In the genomic region with DNA sequence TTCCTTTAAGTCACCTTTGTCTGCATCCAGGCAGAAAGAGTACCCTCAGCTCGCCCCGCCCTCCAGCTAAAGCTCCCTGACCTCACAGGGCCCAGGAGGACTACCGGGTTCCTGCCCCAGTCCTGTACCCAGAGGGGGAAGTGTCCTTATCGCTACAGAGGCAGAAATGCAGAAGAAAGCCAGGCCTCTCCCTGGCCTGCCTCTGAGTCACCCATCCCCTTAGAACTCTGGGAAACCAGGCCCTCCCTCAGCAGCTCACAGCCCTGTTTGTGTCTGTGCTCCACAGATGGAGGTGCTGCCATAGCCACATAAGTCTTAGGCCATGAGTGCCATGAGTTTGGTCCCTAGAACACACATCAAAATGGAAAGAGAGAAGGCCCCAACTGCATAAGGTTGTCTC, we compare ENCODE assay signal across 8 mouse cellular contexts. TPM values are rescaled to one million over a fixed set of nuclear protein-coding genes. Genes with fewer than 3 reads are reported as not detected.
DNase-seq lines count a peak whose midpoint lies in the region; ATAC-seq lines count a peak whose summit lies in the region.

No protein-coding gene starts in this region.

- H3K9ac ChIP-seq in hindbrain, embryonic 16.5 days (ENCODE audit: low read depth, low read length): no peak overlapping the region
- no peak overlapping the region for H3K9ac ChIP-seq in hindbrain, embryonic 13.5 days
- H3K9ac ChIP-seq in intestine, embryonic 14.5 days (ENCODE audit: low read length): no peak overlapping the region
- H3K9ac ChIP-seq in hindbrain, embryonic 12.5 days: no peak overlapping the region

- no peaks in the 10 kb centered on the region for H3K27me3 ChIP-seq in hindbrain, embryonic 16.5 days (replicated peaks; ENCODE audit: control insufficient read depth, insufficient read depth, low read length)
- H3K27me3 ChIP-seq in hindbrain, embryonic 13.5 days: no peaks in the 10 kb centered on the region
- H3K27me3 ChIP-seq in intestine, embryonic 14.5 days (replicated peaks; ENCODE audit: control insufficient read depth, insufficient read depth, low read length): no peaks in the 10 kb centered on the region
- H3K27me3 ChIP-seq in hindbrain, embryonic 12.5 days: no peaks in the 10 kb centered on the region

- peak; percentile 41; the same call in 1 of the 2 replicates for ATAC-seq in hindbrain, embryonic 16.5 days
- ATAC-seq in hindbrain, embryonic 13.5 days (ENCODE audit: low FRiP score): no peak
- peak; percentile 61; the same call in 1 of the 2 replicates for ATAC-seq in intestine, embryonic 14.5 days (replicated peaks; ENCODE audit: low FRiP score, low TSS enrichment, low read depth)
- peak; percentile 99 for ATAC-seq in monocyte, adult 5-6 weeks (replicated peaks; ENCODE audit: insufficient number of reproducible peaks, low FRiP score, low TSS enrichment, poor library complexity, severe bottlenecking)
- no peak for ATAC-seq in hindbrain, embryonic 12.5 days (ENCODE audit: low FRiP score)

- H3K4me3 ChIP-seq in hindbrain, embryonic 16.5 days (ENCODE audit: low read length): no peak overlapping the region
- no peak overlapping the region for H3K4me3 ChIP-seq in hindbrain, embryonic 13.5 days
- no peak overlapping the region for H3K4me3 ChIP-seq in intestine, embryonic 14.5 days (ENCODE audit: low read depth, low read length)
- no peak overlapping the region for H3K4me3 ChIP-seq in hindbrain, embryonic 12.5 days

- no peak overlapping the region for H3K27ac ChIP-seq in hindbrain, embryonic 16.5 days (ENCODE audit: low read depth, low read length)
- H3K27ac ChIP-seq in hindbrain, embryonic 13.5 days: no peak overlapping the region
- peak overlapping the region; percentile 43; the same call in 1 of the 2 replicates for H3K27ac ChIP-seq in intestine, embryonic 14.5 days (ENCODE audit: low read depth)
- H3K27ac ChIP-seq in hindbrain, embryonic 12.5 days: no peak overlapping the region

- no peaks in the 10 kb centered on the region for H3K4me1 ChIP-seq in hindbrain, embryonic 16.5 days (ENCODE audit: control insufficient read depth, insufficient read depth, low read depth, low read length)
- no peaks in the 10 kb centered on the region for H3K4me1 ChIP-seq in hindbrain, embryonic 13.5 days (replicated peaks)
- H3K4me1 ChIP-seq in intestine, embryonic 14.5 days (replicated peaks; ENCODE audit: control insufficient read depth, insufficient read depth, low read length): no peaks in the 10 kb centered on the region
- H3K4me1 ChIP-seq in hindbrain, embryonic 12.5 days: no peaks in the 10 kb centered on the region

- peak; percentile 52 for DNase-seq in brain, adult 2 months (ENCODE audit: low read depth, low spot score)
- no peak for DNase-seq in intestine, embryonic 14.5 days (ENCODE audit: low spot score)
- DNase-seq in embryo, embryonic 10.5 days (ENCODE audit: low spot score): no peak
- no peak for DNase-seq in layer of hippocampus, postnatal 36 days

- H3K36me3 ChIP-seq in hindbrain, embryonic 16.5 days (ENCODE audit: control insufficient read depth, insufficient read depth, low read length): no peaks in the 10 kb centered on the region
- H3K36me3 ChIP-seq in hindbrain, embryonic 13.5 days: peaks cover 8% of the 10 kb centered on the region
- H3K36me3 ChIP-seq in intestine, embryonic 14.5 days (ENCODE audit: control insufficient read depth, insufficient read depth, low read length): no peaks in the 10 kb centered on the region
- 0 out of 2 replicates have a peak, but pooled peaks cover 7% of the 10 kb centered on the region for H3K36me3 ChIP-seq in hindbrain, embryonic 12.5 days

- 67% methylated on average over 4 of the region's 4 CpGs for WGBS in hindbrain, embryonic 16.5 days
- 70% methylated on average over 4 of the region's 4 CpGs for WGBS in hindbrain, embryonic 13.5 days
- 44% methylated on average over 4 of the region's 4 CpGs for WGBS in intestine, embryonic 14.5 days
- 75% methylated on average over 4 of the region's 4 CpGs for WGBS in hindbrain, embryonic 12.5 days

- no peak overlapping the region for H3K4me2 ChIP-seq in hindbrain, embryonic 16.5 days (ENCODE audit: low read length)
- no peak overlapping the region for H3K4me2 ChIP-seq in hindbrain, embryonic 13.5 days
- no peak overlapping the region for H3K4me2 ChIP-seq in intestine, embryonic 14.5 days (ENCODE audit: low read length)
- H3K4me2 ChIP-seq in hindbrain, embryonic 12.5 days (replicated peaks): no peak overlapping the region

- no peaks in the 10 kb centered on the region for H3K9me3 ChIP-seq in hindbrain, embryonic 16.5 days (ENCODE audit: control insufficient read depth, low read length)
- H3K9me3 ChIP-seq in hindbrain, embryonic 13.5 days: no peaks in the 10 kb centered on the region
- 0 out of 2 replicates have a peak, but pooled peaks cover 3% of the 10 kb centered on the region for H3K9me3 ChIP-seq in intestine, embryonic 14.5 days (ENCODE audit: control insufficient read depth, low read length)
- no peaks in the 10 kb centered on the region for H3K9me3 ChIP-seq in hindbrain, embryonic 12.5 days (replicated peaks)

RNA-seq across cellular contexts. Expression of gene Ldlr, which starts 8.0 kb away (rescaled TPM):
- polyA plus RNA-seq in hindbrain, embryonic 16.5 days (2015; fragmentation: Nextera tagmentation; extraction: Ambion mirVana): 15.6 and 17.5 TPM in 2 replicates
- 12.4 and 15.6 TPM in 2 replicates for polyA plus RNA-seq in hindbrain, embryonic 13.5 days (2015; fragmentation: Nextera tagmentation; extraction: Ambion mirVana)
- 32.2 and 34.8 TPM in 2 replicates for polyA plus RNA-seq in intestine, embryonic 14.5 days (2014; fragmentation: Nextera tagmentation; extraction: Ambion mirVana)
- 63.8 to 106 TPM (median 96.1 TPM) in 3 replicates for total RNA-seq in monocyte, adult 5-6 weeks (2017)
- 10 to 100 TPM; 13.7 to 14.1 TPM for total RNA-seq in layer of hippocampus, postnatal 36 days (2021)
- 32.1 and 33.0 TPM in 2 replicates for polyA plus RNA-seq in hindbrain, embryonic 12.5 days (2016; fragmentation: Nextera tagmentation; extraction: Ambion mirVana)

RNA-seq across cellular contexts. Expression of gene Spc24, which starts 44.8 kb away (rescaled TPM):
- polyA plus RNA-seq in hindbrain, embryonic 16.5 days (2015; fragmentation: Nextera tagmentation; extraction: Ambion mirVana): 21.2 and 26.0 TPM in 2 replicates
- 22.0 and 26.4 TPM in 2 replicates for polyA plus RNA-seq in hindbrain, embryonic 13.5 days (2015; fragmentation: Nextera tagmentation; extraction: Ambion mirVana)
- 127 and 135 TPM in 2 replicates for polyA plus RNA-seq in intestine, embryonic 14.5 days (2014; fragmentation: Nextera tagmentation; extraction: Ambion mirVana)
- 4.1 to 8.0 TPM (median 6.2 TPM) in 3 replicates for total RNA-seq in monocyte, adult 5-6 weeks (2017)
- 1 to 10 TPM; 1.4 to 2.1 TPM for total RNA-seq in layer of hippocampus, postnatal 36 days (2021)
- 61.6 and 68.2 TPM in 2 replicates for polyA plus RNA-seq in hindbrain, embryonic 12.5 days (2016; fragmentation: Nextera tagmentation; extraction: Ambion mirVana)

Comparison
In these comparisons a context has a peak if more than half of its experiments do, and no peak if none do; other contexts are left out.
1. ATAC-seq: peak in hindbrain, embryonic 16.5 days (single experiment), intestine, embryonic 14.5 days (single experiment) and monocyte, adult 5-6 weeks (single experiment); none in hindbrain, embryonic 13.5 days (single experiment) and hindbrain, embryonic 12.5 days (single experiment).